Mouse (Mus musculus) megakaryocyte, embryonic 14.5 days (primary cell): ENCODE results near the gene Ccdc162.

Experiments
- FLI1 ChIP-seq: IDR thresholded peaks from 2 replicates; pipeline ENCODE4 v1.6.1; 2012; ENCODE audit warnings: low read length, inconsistent platforms, mixed read lengths
- GATA1 ChIP-seq: IDR thresholded peaks from 3 replicates; pipeline ENCODE4 v1.6.1; 2012; ENCODE audit warnings: mixed read lengths, low read length, inconsistent platforms, borderline replicate concordance

DNA sequence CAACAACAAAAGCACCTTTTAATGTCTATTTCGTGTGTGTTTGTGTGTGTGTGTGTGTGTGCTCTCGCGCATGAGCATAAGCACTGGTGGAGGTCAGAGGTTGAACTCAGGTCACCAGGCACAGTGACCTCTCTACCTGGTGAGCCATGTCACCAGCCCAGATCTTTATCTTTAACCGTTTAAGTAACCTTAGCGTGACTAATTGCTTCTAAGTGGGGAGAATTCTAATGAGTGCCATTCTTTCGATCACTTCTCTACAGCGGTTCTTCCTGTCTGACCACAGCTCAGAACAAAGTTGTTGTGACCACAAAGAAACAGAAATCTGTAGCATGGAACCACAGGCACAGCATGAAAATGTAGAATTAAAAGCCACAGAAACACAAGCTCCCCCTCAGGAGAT is 5.0 kb downstream of the Ccdc162 start:
- TF ChIP-seq GATA1 = no peak
- no peak for TF ChIP-seq FLI1
